Mouse (Mus musculus): ENCODE data around the gene Nisch. TPM values are rescaled to one million over a fixed set of nuclear protein-coding genes. Genes with fewer than 3 reads are reported as not detected.

Gene Nisch
- polyA plus RNA-seq, 1 experiment, result 157 TPM

DNA sequence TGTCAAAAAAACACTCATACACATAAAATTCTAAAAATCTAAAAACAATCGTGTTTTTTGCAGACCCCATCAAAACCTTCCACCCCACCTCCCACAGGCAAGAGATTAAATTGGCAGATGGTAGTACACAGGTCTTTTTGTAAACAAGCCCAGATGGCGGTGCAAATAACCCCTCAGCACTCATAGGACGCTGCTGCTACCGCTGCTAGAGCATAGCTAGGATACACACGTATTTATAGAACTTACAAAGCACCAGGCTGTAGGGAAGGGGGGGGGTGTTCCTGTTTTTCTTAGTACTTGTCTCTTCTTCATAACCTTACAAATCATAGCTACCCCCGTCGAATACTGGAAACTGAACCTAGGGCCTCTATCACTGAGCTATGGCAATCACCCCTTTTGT lies 23.0 kb downstream of the Nisch start:
- peaks cover 40% of the 10 kb centered on the region for H3K36me3 ChIP-seq (ENCODE audit: control insufficient read depth, insufficient read depth, low read length)
- TF ChIP-seq POLR2A (IDR thresholded peaks at IDR 0.05; ENCODE audit: low read depth, low read length) (no peak), CTCF (IDR thresholded peaks at IDR 0.05; ENCODE audit: extremely low read depth, insufficient read length, insufficient replicate concordance, low read depth, low read length) (no peak)
- 74% methylated on average over 7 of the region's 7 CpGs for WGBS

DNA sequence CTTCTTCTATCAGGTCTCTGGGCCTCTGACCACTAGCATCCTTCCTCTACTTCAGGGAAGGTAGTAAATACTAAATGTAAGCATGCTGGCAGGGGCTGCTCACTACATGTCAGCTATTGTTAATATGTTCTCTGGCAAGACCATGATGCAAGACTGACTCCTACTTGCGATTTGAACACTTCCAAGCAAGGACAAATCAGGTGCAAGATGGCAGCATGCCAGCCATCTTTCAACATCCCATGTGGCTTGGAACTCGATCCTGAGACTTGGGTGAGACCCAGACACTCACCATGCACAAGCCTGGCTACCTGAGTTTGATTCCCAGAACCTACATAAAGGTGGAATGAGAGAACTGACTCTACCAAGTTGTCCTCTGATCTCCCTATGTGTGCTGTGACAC lies 24.8 kb downstream of the Nisch start:
- Histone ChIP-seq H3K36me3 (ENCODE audit: control insufficient read depth, insufficient read depth, low read length) (peaks cover 51% of the 10 kb centered on the region), H3K4me3 (ENCODE audit: low read depth, low read length) (no peak overlapping the region), H3K27ac (ENCODE audit: insufficient read depth, low read depth, low read length) (no peak overlapping the region), H3K4me1 (ENCODE audit: control insufficient read depth, insufficient read depth, insufficient read length, low read length) (peaks cover 4% of the 10 kb centered on the region; the same call in 1 of the 2 replicates), H3K27me3 (ENCODE audit: control insufficient read depth, insufficient read depth, low read length) (no peaks in the 10 kb centered on the region)
- 31% methylated on average over 2 of the region's 2 CpGs for WGBS
- TF ChIP-seq POLR2A (IDR thresholded peaks at IDR 0.05; ENCODE audit: low read depth, low read length), result no peak
- TF ChIP-seq CTCF (IDR thresholded peaks at IDR 0.05; ENCODE audit: extremely low read depth, insufficient read length, insufficient replicate concordance, low read depth, low read length), result no peak

More for the DNA sequence above, 23.0 kb downstream of the Nisch start:
- Histone ChIP-seq H3K4me3 (ENCODE audit: low read depth, low read length) (no peak overlapping the region), H3K27me3 (ENCODE audit: control insufficient read depth, insufficient read depth, low read length) (no peaks in the 10 kb centered on the region), H3K27ac (ENCODE audit: insufficient read depth, low read depth, low read length) (no peak overlapping the region), H3K4me1 (ENCODE audit: control insufficient read depth, insufficient read depth, insufficient read length, low read length) (peaks cover 6% of the 10 kb centered on the region)

DNA sequence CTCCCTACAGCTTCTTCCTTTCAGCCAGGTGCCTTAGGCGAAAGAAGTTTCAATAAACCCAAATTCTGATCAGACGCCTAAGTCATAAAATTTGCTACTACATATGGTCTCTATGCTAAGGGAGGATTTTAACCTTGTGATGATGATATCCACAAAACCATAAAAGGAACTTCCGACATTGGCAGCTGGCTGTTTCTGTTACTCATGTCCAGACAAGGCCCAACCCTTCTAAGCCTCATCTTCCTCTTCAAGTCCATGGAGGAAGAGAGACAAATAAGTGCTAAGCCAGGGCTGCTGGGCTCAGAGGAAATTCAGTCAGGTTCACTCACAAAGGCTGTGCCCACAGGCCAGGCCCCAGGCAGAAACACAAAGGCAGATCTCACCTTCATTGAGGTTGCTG lies 27.4 kb downstream of the Nisch start:
- Histone ChIP-seq H3K4me1 (ENCODE audit: control insufficient read depth, insufficient read depth, insufficient read length, low read length) (no peaks in the 10 kb centered on the region), H3K4me3 (ENCODE audit: low read depth, low read length) (no peak overlapping the region), H3K27me3 (ENCODE audit: control insufficient read depth, insufficient read depth, low read length) (no peaks in the 10 kb centered on the region), H3K36me3 (ENCODE audit: control insufficient read depth, insufficient read depth, low read length) (peaks cover 69% of the 10 kb centered on the region), H3K27ac (ENCODE audit: insufficient read depth, low read depth, low read length) (peak overlapping the region; percentile 55)
- 86% methylated on average over 3 of the region's 3 CpGs for WGBS
- TF ChIP-seq CTCF (IDR thresholded peaks at IDR 0.05; ENCODE audit: extremely low read depth, insufficient read length, insufficient replicate concordance, low read depth, low read length) (no peak), POLR2A (IDR thresholded peaks at IDR 0.05; ENCODE audit: low read depth, low read length) (no peak)

DNA sequence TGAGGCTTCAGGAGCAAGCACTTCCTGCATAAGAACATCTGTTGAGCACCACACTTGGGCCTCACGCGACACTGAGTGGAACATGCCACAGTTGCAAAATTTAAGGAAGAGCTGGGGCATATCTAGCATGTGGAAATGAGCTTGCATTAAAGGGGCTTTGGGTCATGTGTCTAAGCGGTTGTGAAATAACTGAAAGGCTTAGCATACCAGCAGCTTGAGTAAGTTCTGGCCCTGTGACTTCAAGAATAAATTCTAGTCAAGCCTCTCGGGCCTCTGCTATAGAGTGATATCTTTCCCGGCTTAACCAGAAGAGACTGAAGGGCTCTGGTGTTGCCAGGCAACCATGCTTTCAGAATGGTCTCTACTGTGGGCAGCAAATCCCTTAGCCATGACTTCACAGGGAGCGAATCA lies 28.0 kb downstream of the Nisch start:
- 69% methylated on average over 6 of the region's 6 CpGs for WGBS
- Histone ChIP-seq H3K27me3 (ENCODE audit: control insufficient read depth, insufficient read depth, low read length) (no peaks in the 10 kb centered on the region), H3K36me3 (ENCODE audit: control insufficient read depth, insufficient read depth, low read length) (peaks cover 71% of the 10 kb centered on the region), H3K4me3 (ENCODE audit: low read depth, low read length) (no peak overlapping the region), H3K4me1 (ENCODE audit: control insufficient read depth, insufficient read depth, insufficient read length, low read length) (no peaks in the 10 kb centered on the region; the same call in 1 of the 2 replicates), H3K27ac (ENCODE audit: insufficient read depth, low read depth, low read length) (peak overlapping the region; percentile 55)
- TF ChIP-seq CTCF (IDR thresholded peaks at IDR 0.05; ENCODE audit: extremely low read depth, insufficient read length, insufficient replicate concordance, low read depth, low read length), result no peak
- TF ChIP-seq POLR2A (IDR thresholded peaks at IDR 0.05; ENCODE audit: low read depth, low read length), result no peak

DNA sequence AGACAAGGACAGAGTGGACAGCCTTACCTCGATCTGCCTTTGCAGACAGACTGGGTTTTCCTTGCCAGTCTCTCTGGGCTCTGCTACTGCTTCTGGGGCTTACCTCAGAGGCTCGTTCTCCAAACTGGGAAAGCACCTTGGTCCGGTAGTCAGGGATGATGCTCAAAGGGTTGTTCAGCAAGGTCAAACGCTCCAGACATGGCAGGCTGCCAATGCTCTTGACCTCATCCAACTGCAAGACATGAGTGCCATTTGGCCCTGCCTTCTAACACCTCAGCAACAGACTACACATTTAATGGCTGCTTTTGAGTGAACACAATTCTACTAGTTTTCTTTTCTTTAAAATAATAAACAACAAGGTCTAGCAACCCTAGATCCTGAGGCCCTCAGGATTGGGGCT lies 30.1 kb downstream of the Nisch start:
- no peak overlapping the region for H3K4me3 ChIP-seq (ENCODE audit: low read depth, low read length)

DNA sequence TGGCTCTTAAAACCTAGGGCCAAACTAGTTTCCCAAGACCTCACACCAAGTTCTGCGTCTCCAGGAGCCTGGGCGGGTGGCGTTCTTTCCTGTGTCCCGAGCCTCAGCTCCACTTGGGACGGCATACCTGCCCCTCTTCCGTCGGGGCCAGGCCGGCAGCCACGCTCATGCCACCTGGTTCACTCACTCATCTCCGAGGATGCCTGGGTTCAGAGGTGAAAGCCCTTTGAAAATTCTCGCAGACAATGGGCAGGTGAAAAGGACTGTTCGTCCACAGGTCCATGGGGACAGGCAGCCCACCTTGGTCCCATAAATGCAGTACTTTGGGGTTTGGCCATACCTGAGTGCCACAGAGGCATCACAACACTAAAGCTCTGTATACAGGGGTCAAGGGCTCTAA lies 32.6 kb downstream of the Nisch start:
- Histone ChIP-seq H3K4me1 (ENCODE audit: control insufficient read depth, insufficient read depth, insufficient read length, low read length) (peaks cover 7% of the 10 kb centered on the region), H3K27me3 (ENCODE audit: control insufficient read depth, insufficient read depth, low read length) (no peaks in the 10 kb centered on the region), H3K27ac (ENCODE audit: insufficient read depth, low read depth, low read length) (no peak overlapping the region), H3K4me3 (ENCODE audit: low read depth, low read length) (no peak overlapping the region), H3K36me3 (ENCODE audit: control insufficient read depth, insufficient read depth, low read length) (peaks cover 68% of the 10 kb centered on the region)
- TF ChIP-seq CTCF (IDR thresholded peaks at IDR 0.05; ENCODE audit: extremely low read depth, insufficient read length, insufficient replicate concordance, low read depth, low read length) (no peak), POLR2A (IDR thresholded peaks at IDR 0.05; ENCODE audit: low read depth, low read length) (no peak)
- WGBS, result 92% methylated on average over 12 of the region's 12 CpGs

More for the DNA sequence above, 30.1 kb downstream of the Nisch start:
- H3K36me3 ChIP-seq (ENCODE audit: control insufficient read depth, insufficient read depth, low read length), result peaks cover 73% of the 10 kb centered on the region
- no peak overlapping the region for H3K27ac ChIP-seq (ENCODE audit: insufficient read depth, low read depth, low read length)
- no peaks in the 10 kb centered on the region for H3K27me3 ChIP-seq (ENCODE audit: control insufficient read depth, insufficient read depth, low read length)
- 57% methylated on average over 4 of the region's 4 CpGs for WGBS
- peaks cover 7% of the 10 kb centered on the region for H3K4me1 ChIP-seq (ENCODE audit: control insufficient read depth, insufficient read depth, insufficient read length, low read length)
- TF ChIP-seq CTCF (IDR thresholded peaks at IDR 0.05; ENCODE audit: extremely low read depth, insufficient read length, insufficient replicate concordance, low read depth, low read length) (no peak), POLR2A (IDR thresholded peaks at IDR 0.05; ENCODE audit: low read depth, low read length) (no peak)

DNA sequence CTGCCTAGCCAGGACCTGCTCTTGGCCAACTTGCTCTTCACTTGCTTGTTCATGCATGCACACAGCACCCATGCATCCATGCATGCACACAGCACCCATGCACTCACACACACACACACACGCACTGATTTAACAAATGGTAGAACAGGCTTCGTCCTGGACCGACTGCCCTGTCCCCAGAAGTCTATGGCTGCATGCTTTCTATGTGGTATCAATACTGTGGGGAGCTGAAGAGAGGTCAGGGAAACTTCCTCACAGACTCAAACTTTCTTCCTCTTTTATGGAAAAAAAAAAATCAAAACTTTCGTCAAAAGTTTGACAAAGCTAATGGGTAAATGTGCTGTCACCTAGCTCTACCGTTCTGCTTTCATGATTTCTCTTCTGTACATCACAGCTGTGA lies 33.2 kb downstream of the Nisch start:
- 0 out of 2 replicates have a peak overlapping the region, but pooled peaks have one; percentile 3 for H3K27ac ChIP-seq (ENCODE audit: insufficient read depth, low read depth, low read length)
- H3K4me1 ChIP-seq (ENCODE audit: control insufficient read depth, insufficient read depth, insufficient read length, low read length), result peaks cover 7% of the 10 kb centered on the region
- whole genome bisulfite sequencing, result 80% methylated on average over 5 of the region's 5 CpGs
- TF ChIP-seq CTCF (IDR thresholded peaks at IDR 0.05; ENCODE audit: extremely low read depth, insufficient read length, insufficient replicate concordance, low read depth, low read length) (no peak), POLR2A (IDR thresholded peaks at IDR 0.05; ENCODE audit: low read depth, low read length) (no peak)
- H3K4me3 ChIP-seq (ENCODE audit: low read depth, low read length), result no peak overlapping the region
- H3K36me3 ChIP-seq (ENCODE audit: control insufficient read depth, insufficient read depth, low read length), result peaks cover 62% of the 10 kb centered on the region
- H3K27me3 ChIP-seq (ENCODE audit: control insufficient read depth, insufficient read depth, low read length), result no peaks in the 10 kb centered on the region
